Mouse (Mus musculus) CH12.LX (cell line): ENCODE results near the gene Qsox2. TPM values are rescaled to one million over a fixed set of nuclear protein-coding genes. Genes with fewer than 3 reads are reported as not detected.
A peak's percentile ranks its signal among the peaks of the same experiment; 100 is the strongest.

ENCODE experiments used
- DNase-seq: peaks from one replicate; pipeline ENCODE4 v3.0.0-alpha.2; 2013; ENCODE audit errors: extremely low read depth
- H3K27ac ChIP-seq: 2 replicates; pipeline ENCODE4 v1.5.1; 2012; ENCODE audit warnings: low read depth, mild to moderate bottlenecking, control low read depth, moderate library complexity; ENCODE audit not compliant: insufficient read depth
- H3K27me3 ChIP-seq: replicated peaks from 2 replicates; pipeline ENCODE3; 2012; ENCODE audit warnings: inconsistent platforms
- H3K36me3 ChIP-seq, 2 experiments: replicated peaks in 1 of 2; 2 replicates each; pipeline versions ENCODE3 to v1.6.1; 2012; ENCODE audit warnings: inconsistent platforms in 1 of 2, low read length in 1 of 2, mild to moderate bottlenecking in 1 of 2, mixed read lengths in 1 of 2, moderate library complexity in 1 of 2; ENCODE audit not compliant: control insufficient read depth in 1 of 2, insufficient read depth in 1 of 2
- H3K4me1 ChIP-seq, 2 experiments: 2 replicates each; pipeline ENCODE4 v1.6.1; 2012; ENCODE audit warnings: inconsistent platforms in 1 of 2, moderate library complexity in 1 of 2; ENCODE audit not compliant: insufficient read depth in 2 of 2, control insufficient read depth in 1 of 2
- H3K4me2 ChIP-seq: 2 replicates; pipeline ENCODE4 v1.6.1; 2012; ENCODE audit warnings: low read depth, mild to moderate bottlenecking, control low read depth; ENCODE audit not compliant: poor library complexity, insufficient read depth, severe bottlenecking
- H3K4me3 ChIP-seq, 3 experiments: fragments of 150-350 bp in 1 of 3; sonication (generic) in 1 of 3; replicated peaks in 1 of 3; 2 replicates each; pipeline versions ENCODE3 to v1.5.1; 2011 to 2012; ENCODE audit warnings: low read depth in 2 of 3, low read length in 2 of 3, mild to moderate bottlenecking in 2 of 3, moderate library complexity in 2 of 3, control low read depth in 1 of 3, improper control_type of control experiment in 1 of 3, inconsistent platforms in 1 of 3, mixed read lengths in 1 of 3; ENCODE audit not compliant: poor library complexity in 1 of 3
- H3K79me2 ChIP-seq: replicated peaks from 2 replicates; pipeline ENCODE4 v1.6.1; 2012; ENCODE audit warnings: mild to moderate bottlenecking, moderate library complexity; ENCODE audit not compliant: control insufficient read depth, poor library complexity, insufficient read depth, severe bottlenecking; ENCODE audit errors: extremely low read depth
- H3K9ac ChIP-seq: 2 replicates; pipeline ENCODE4 v1.6.1; 2012; ENCODE audit warnings: low read depth, mild to moderate bottlenecking, control low read depth, moderate library complexity; ENCODE audit not compliant: insufficient read depth
- H3K9me3 ChIP-seq: replicated peaks from 2 replicates; pipeline ENCODE3; 2012; ENCODE audit warnings: low read length, inconsistent platforms, mixed read lengths
- CHD1 ChIP-seq: IDR thresholded peaks from 2 replicates; pipeline ENCODE4 v1.6.1; 2012; ENCODE audit warnings: low read depth, low read length, improper control_type of control experiment, inconsistent platforms
- E2F4 ChIP-seq: IDR thresholded peaks from 2 replicates; pipeline ENCODE4 v1.6.1; 2011; ENCODE audit warnings: low read depth, low read length, improper control_type of control experiment; ENCODE audit not compliant: insufficient replicate concordance
- IRF4 ChIP-seq: IDR thresholded peaks from 2 replicates; pipeline ENCODE4 v1.6.1; 2014; ENCODE audit warnings: low read depth, mild to moderate bottlenecking, inconsistent platforms, low read length, improper control_type of control experiment
- JUND ChIP-seq: conservative IDR thresholded peaks from 2 replicates; pipeline ENCODE4 v1.6.1; 2011; ENCODE audit warnings: low read depth, low read length, improper control_type of control experiment
- KAT2A ChIP-seq: IDR thresholded peaks from 2 replicates; pipeline ENCODE4 v1.6.1; 2012; ENCODE audit warnings: low read length, improper control_type of control experiment, inconsistent platforms; ENCODE audit not compliant: insufficient replicate concordance
- MAFK ChIP-seq: IDR thresholded peaks from 2 replicates; pipeline ENCODE4 v1.6.1; 2011; ENCODE audit warnings: low read length, improper control_type of control experiment; ENCODE audit not compliant: insufficient replicate concordance
- MAX ChIP-seq: IDR thresholded peaks from 2 replicates; pipeline ENCODE4 v1.6.1; 2011; ENCODE audit warnings: low read length, improper control_type of control experiment
- MAZ ChIP-seq: IDR thresholded peaks from 2 replicates; pipeline ENCODE4 v1.6.1; 2012; ENCODE audit warnings: low read depth, mild to moderate bottlenecking, inconsistent platforms, low read length, improper control_type of control experiment, moderate library complexity
- MXI1 ChIP-seq: IDR thresholded peaks from 2 replicates; pipeline ENCODE4 v1.6.1; 2011; ENCODE audit warnings: mild to moderate bottlenecking, low read depth, low read length, improper control_type of control experiment
- MYC ChIP-seq: IDR thresholded peaks from 2 replicates; pipeline ENCODE4 v1.6.1; 2011; ENCODE audit warnings: low read depth, mild to moderate bottlenecking, improper control_type of control experiment, low read length
- POLR2AphosphoS2 ChIP-seq: IDR thresholded peaks from 2 replicates; pipeline ENCODE4 v1.6.1; 2011; ENCODE audit warnings: low read depth, low read length, improper control_type of control experiment
- RAD21 ChIP-seq: IDR thresholded peaks from 2 replicates; pipeline ENCODE4 v1.6.1; 2011; ENCODE audit warnings: low read depth, mild to moderate bottlenecking, low read length, improper control_type of control experiment, moderate library complexity
- RCOR1 ChIP-seq: conservative IDR thresholded peaks from 2 replicates; pipeline ENCODE4 v1.6.1; 2012; ENCODE audit warnings: low read depth, mild to moderate bottlenecking, inconsistent platforms, low read length, improper control_type of control experiment
- SIN3A ChIP-seq: IDR thresholded peaks from 2 replicates; pipeline ENCODE4 v1.6.1; 2012; ENCODE audit warnings: low read length, improper control_type of control experiment, inconsistent platforms
- TBP ChIP-seq: conservative IDR thresholded peaks from 2 replicates; pipeline ENCODE4 v1.6.1; 2011; ENCODE audit warnings: low read depth, low read length, improper control_type of control experiment
- USF1 ChIP-seq: IDR thresholded peaks from 2 replicates; pipeline ENCODE4 v1.6.1; 2014; ENCODE audit warnings: low read depth, mild to moderate bottlenecking, inconsistent platforms, low read length, improper control_type of control experiment
- ZC3H11A ChIP-seq: IDR thresholded peaks from 2 replicates; pipeline ENCODE4 v1.6.1; 2012; ENCODE audit warnings: low read depth, mild to moderate bottlenecking, inconsistent platforms, low read length, improper control_type of control experiment
- ZKSCAN1 ChIP-seq: IDR thresholded peaks from 2 replicates; pipeline ENCODE4 v1.6.1; 2012; ENCODE audit warnings: low read depth, inconsistent platforms, low read length, improper control_type of control experiment, borderline replicate concordance
- ZMIZ1 ChIP-seq: IDR thresholded peaks from 2 replicates; pipeline ENCODE4 v1.6.1; 2012; ENCODE audit warnings: low read depth, mild to moderate bottlenecking, inconsistent platforms, low read length, improper control_type of control experiment
- dilution Hi-C: fragments of 300-500 bp; cut with MboI; formaldehyde crosslinking; loops from 2 replicates; pipeline ENCODE4 v1.14.3; 2020; ENCODE audit warnings: low sequenced_read_pairs; ENCODE audit not compliant: extremely low pct_unique_long_range_greater_than_20kb, extremely low pct_ligation_motif_present
- in situ Hi-C: fragments of 300-500 bp; cut with MboI; formaldehyde crosslinking; loops from 3 replicates; pipeline ENCODE4 v1.14.3; 2019; ENCODE audit warnings: low sequenced_read_pairs, low pct_ligation_motif_present, low pct_unique_long_range_greater_than_20kb, mixed read lengths
- polyA plus RNA-seq: library from polyadenylated mRNA; unstranded; fragments of >175 nt; gene quantifications from 2 replicates; pipeline ENCODE4 v1.2.1, GENCODE M21; 2012; ENCODE audit warnings: low read depth; ENCODE audit not compliant: insufficient read length
- total RNA-seq, 2 experiments: library from RNA; depleted of rRNA; stranded (reverse); fragments of 300-350 nt in 1 of 2; fragments of >200 nt in 1 of 2; gene quantifications; 2 replicates each; pipeline ENCODE4 v1.2.3; 2012 to 2014

Qsox2 gene
- total and polyA plus RNA-seq, 3 experiments, result 6.4 to 11.5 (median 9.3) TPM

DNA sequence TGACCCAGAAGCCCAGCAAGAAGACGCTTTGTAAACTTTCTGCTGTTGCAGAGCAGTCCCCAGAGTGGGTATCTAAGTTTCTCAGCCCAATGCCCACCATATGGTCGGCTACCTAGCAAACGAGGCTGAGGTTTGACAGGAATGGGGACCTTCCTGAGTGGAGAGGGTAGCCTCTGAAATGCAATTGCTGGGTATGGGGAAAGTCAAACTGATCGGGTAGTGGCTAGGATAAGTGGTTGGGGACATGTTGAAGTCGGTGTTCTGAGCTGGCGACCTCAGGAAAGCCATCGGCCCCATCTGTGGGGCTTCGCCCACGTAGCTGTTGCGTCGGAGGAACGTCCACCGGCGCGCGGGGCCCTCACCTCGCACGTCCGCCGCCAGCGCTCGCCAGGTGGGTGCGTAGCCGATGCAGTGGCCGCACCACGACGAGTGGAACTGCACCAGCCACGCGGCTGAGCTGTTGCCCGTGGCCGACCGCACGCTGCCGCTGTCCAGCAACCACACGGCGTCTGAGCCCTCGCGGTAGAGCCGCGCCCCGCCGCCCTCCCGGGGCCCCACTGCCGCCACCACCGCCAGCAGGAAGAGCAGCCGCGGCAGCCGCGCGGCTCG lies 540 bp downstream of the Qsox2 start:
- no peaks in the 10 kb centered on the region for H3K9me3 ChIP-seq
- H3K9ac ChIP-seq, result peak overlapping the region; percentile 78
- no peak overlapping the region for H3K27ac ChIP-seq
- DNase-seq, result no peak
- peaks cover 0 to 20% of the 10 kb centered on the region in 2 experiments for H3K36me3 ChIP-seq
- H3K4me2 ChIP-seq, result peak overlapping the region; percentile 53
- in situ Hi-C loops, result no loop called here
- H3K4me1 ChIP-seq, result peaks cover 4 to 31% of the 10 kb centered on the region in 2 experiments; a peak in 3 of 4 replicates
- no peaks in the 10 kb centered on the region for H3K79me2 ChIP-seq
- dilution Hi-C loops, result no loop called here
- no peak for TF ChIP-seq E2F4
- no peak for TF ChIP-seq CHD1
- no peak for TF ChIP-seq USF1
- no peak for TF ChIP-seq POLR2AphosphoS2
- TF ChIP-seq IRF4, result no peak
- TF ChIP-seq MAFK, result no peak
- no peak for TF ChIP-seq KAT2A
- TF ChIP-seq MYC, result no peak
- no peak for TF ChIP-seq MAZ
- no peak for TF ChIP-seq ZC3H11A
- no peak for TF ChIP-seq JUND
- TF ChIP-seq RAD21, result no peak
- TF ChIP-seq MXI1, result no peak; the same call in 1 of the 2 replicates
- peaks cover 17% of the 10 kb centered on the region for H3K27me3 ChIP-seq
- peak overlapping the region; percentile 80 to 99 (median 98) for H3K4me3 ChIP-seq

DNA sequence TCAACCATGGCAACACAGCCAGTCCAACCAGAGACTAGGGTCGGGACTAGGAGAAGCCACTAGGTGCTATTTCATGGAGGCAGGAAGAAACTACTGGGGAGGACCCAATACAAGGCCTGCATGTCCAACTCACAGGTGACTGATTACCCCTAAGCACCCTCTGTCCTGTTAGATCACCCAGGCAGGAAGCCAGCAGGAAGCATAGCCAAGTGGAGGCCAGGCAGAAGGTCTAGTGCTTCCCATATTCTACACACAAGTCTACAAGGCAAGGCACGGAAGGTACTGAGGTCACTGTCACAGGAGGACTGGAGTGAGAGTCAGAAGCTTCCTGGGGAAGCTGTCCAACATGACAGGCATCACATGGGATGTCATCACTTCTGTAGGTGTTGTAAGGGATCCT lies 2.6 kb downstream of the Qsox2 start:
- no peak overlapping the region for H3K27ac ChIP-seq
- no peaks in the 10 kb centered on the region for H3K9me3 ChIP-seq
- dilution Hi-C loops, result no loop called here

More for the DNA sequence above, 2.6 kb downstream of the Qsox2 start:
- in situ Hi-C loops, result no loop called here
- peaks cover 9% of the 10 kb centered on the region for H3K27me3 ChIP-seq
- peaks cover 0 to 47% of the 10 kb centered on the region in 2 experiments; a peak in 2 of 4 replicates for H3K4me1 ChIP-seq
- no peaks in the 10 kb centered on the region for H3K79me2 ChIP-seq
- no peak overlapping the region for H3K4me3 ChIP-seq
- H3K4me2 ChIP-seq, result no peak overlapping the region
- TF ChIP-seq SIN3A (no peak), RAD21 (no peak), ZMIZ1 (no peak), MAX (no peak), ZKSCAN1 (no peak), RCOR1 (no peak), TBP (no peak)
- H3K9ac ChIP-seq, result no peak overlapping the region
- H3K36me3 ChIP-seq, result peaks cover 0 to 28% of the 10 kb centered on the region in 2 experiments
- no peak for DNase-seq
